ENCODE assay signal across 9 mouse cellular contexts in the genomic region with DNA sequence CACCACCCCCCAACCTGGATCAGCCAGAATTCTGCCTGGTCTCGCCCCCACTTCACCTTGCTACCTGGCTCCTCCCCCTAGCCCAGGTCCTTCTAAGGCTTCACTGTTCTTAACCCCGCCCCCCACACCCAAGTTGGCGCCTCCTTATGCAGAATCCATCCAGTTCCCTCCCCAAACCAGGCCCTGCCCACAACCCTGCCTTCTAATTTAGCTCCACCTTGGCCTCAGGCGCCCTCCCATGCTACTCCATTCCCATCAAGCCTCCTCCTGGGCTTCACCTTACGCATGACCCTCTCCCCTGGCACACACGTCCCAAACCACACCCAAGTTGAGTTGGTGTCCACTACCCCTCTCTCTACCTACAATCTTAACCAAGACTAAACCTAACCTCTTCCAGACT. TPM values are rescaled to one million over a fixed set of nuclear protein-coding genes. Genes with fewer than 3 reads are reported as not detected.
DNase-seq lines count a peak whose midpoint lies in the region; ATAC-seq lines count a peak whose summit lies in the region.
"Had no signal": no experiment of that assay in that cellular context is flagged by ENCODE, and none has a peak within 500 bp of the region (broad histone marks: within the 10 kb centered on the region; RNA-seq: fewer than 3 reads in every experiment).

No protein-coding gene starts in this region.

- no peak overlapping the region; the same call in 1 of the 2 replicates for H3K4me2 ChIP-seq in forebrain, embryonic 11.5 days (ENCODE audit: low read depth, low read length, severe bottlenecking)
- peak overlapping the region; percentile 58 for H3K4me2 ChIP-seq in midbrain, embryonic 15.5 days
- H3K4me2 ChIP-seq in stomach, embryonic 14.5 days (replicated peaks; ENCODE audit: low read depth, low read length): peak overlapping the region; percentile 20; the same call in 1 of the 2 replicates

- peak overlapping the region; percentile 39 for H3K4me3 ChIP-seq in forebrain, embryonic 10.5 days
- no peak overlapping the region for H3K4me3 ChIP-seq in forebrain, embryonic 11.5 days (ENCODE audit: low read depth, low read length)
- peak overlapping the region; percentile 30; the same call in 1 of the 2 replicates for H3K4me3 ChIP-seq in midbrain, embryonic 15.5 days
- H3K4me3 ChIP-seq in midbrain, embryonic 10.5 days: no peak overlapping the region
- no peak overlapping the region; the same call in 1 of the 2 replicates for H3K4me3 ChIP-seq in stomach, embryonic 14.5 days (ENCODE audit: low read depth, low read length)

- ATAC-seq in forebrain, embryonic 11.5 days (replicated peaks; ENCODE audit: low FRiP score): no peak
- 0 out of 2 replicates have a peak, but pooled peaks have one; percentile 7 for ATAC-seq in midbrain, embryonic 15.5 days (replicated peaks)
- ATAC-seq in stomach, embryonic 14.5 days (ENCODE audit: insufficient number of reproducible peaks, insufficient read depth, low FRiP score, low read depth): no peak
- no peak for ATAC-seq in activated CD4-positive, CD25-positive, alpha-beta regulatory T cell, adult 4 months

- peaks cover 58% of the 10 kb centered on the region for H3K27me3 ChIP-seq in forebrain, embryonic 10.5 days (ENCODE audit: poor library complexity, severe bottlenecking)
- peaks cover 27% of the 10 kb centered on the region for H3K27me3 ChIP-seq in forebrain, embryonic 11.5 days (ENCODE audit: control insufficient read depth, insufficient read depth, low read length)
- H3K27me3 ChIP-seq in midbrain, embryonic 15.5 days (replicated peaks): peaks cover 32% of the 10 kb centered on the region
- peaks cover 57% of the 10 kb centered on the region for H3K27me3 ChIP-seq in midbrain, embryonic 10.5 days (ENCODE audit: low read depth, poor library complexity, severe bottlenecking)
- peaks cover 9% of the 10 kb centered on the region; the same call in 1 of the 2 replicates for H3K27me3 ChIP-seq in stomach, embryonic 14.5 days (ENCODE audit: control insufficient read depth, insufficient read depth, low read length)

- no peaks in the 10 kb centered on the region for H3K9me3 ChIP-seq in forebrain, embryonic 10.5 days
- H3K9me3 ChIP-seq in forebrain, embryonic 11.5 days (ENCODE audit: control insufficient read depth, low read length): no peaks in the 10 kb centered on the region
- H3K9me3 ChIP-seq in midbrain, embryonic 15.5 days: no peaks in the 10 kb centered on the region
- no peaks in the 10 kb centered on the region for H3K9me3 ChIP-seq in midbrain, embryonic 10.5 days (replicated peaks)
- no peaks in the 10 kb centered on the region for H3K9me3 ChIP-seq in stomach, embryonic 14.5 days (ENCODE audit: control insufficient read depth, low read depth, low read length)

- H3K27ac ChIP-seq in forebrain, embryonic 10.5 days: no peak overlapping the region
- no peak overlapping the region for H3K27ac ChIP-seq in forebrain, embryonic 11.5 days (ENCODE audit: low read depth, low read length)
- H3K27ac ChIP-seq in midbrain, embryonic 15.5 days: no peak overlapping the region
- no peak overlapping the region for H3K27ac ChIP-seq in midbrain, embryonic 10.5 days (replicated peaks)
- H3K27ac ChIP-seq in stomach, embryonic 14.5 days (ENCODE audit: low read length): no peak overlapping the region

- DNase-seq in forebrain, embryonic 10.5 days (ENCODE audit: extremely low spot score, low spot score): no peak
- DNase-seq in forebrain, embryonic 11.5 days (ENCODE audit: low spot score): no peak
- DNase-seq in midbrain, embryonic 10.5 days (ENCODE audit: low spot score): no peak
- DNase-seq in induced T-regulatory cell, adult 2 months (ENCODE audit: low read depth): peak; percentile 23
- DNase-seq in urinary bladder, adult 18-20 months (ENCODE audit: low spot score in 2 of 2): no peak
- DNase-seq: kidney, adult 11 months had no signal

- no peak overlapping the region for H3K9ac ChIP-seq in forebrain, embryonic 11.5 days (ENCODE audit: low read length)
- H3K9ac ChIP-seq in midbrain, embryonic 15.5 days: no peak overlapping the region
- no peak overlapping the region for H3K9ac ChIP-seq in stomach, embryonic 14.5 days (replicated peaks; ENCODE audit: low read depth, low read length)

- peaks cover 19% of the 10 kb centered on the region for H3K4me1 ChIP-seq in forebrain, embryonic 10.5 days
- peaks cover 7% of the 10 kb centered on the region; the same call in 1 of the 2 replicates for H3K4me1 ChIP-seq in forebrain, embryonic 11.5 days (replicated peaks; ENCODE audit: control insufficient read depth, insufficient read depth, low read length)
- H3K4me1 ChIP-seq in midbrain, embryonic 15.5 days: peaks cover 16% of the 10 kb centered on the region
- H3K4me1 ChIP-seq in midbrain, embryonic 10.5 days: peaks cover 33% of the 10 kb centered on the region
- no peaks in the 10 kb centered on the region for H3K4me1 ChIP-seq in stomach, embryonic 14.5 days (ENCODE audit: control insufficient read depth, insufficient read depth, low read length)

- H3K36me3 ChIP-seq in forebrain, embryonic 10.5 days (replicated peaks): peaks cover 6% of the 10 kb centered on the region; the same call in 1 of the 2 replicates
- H3K36me3 ChIP-seq in forebrain, embryonic 11.5 days (ENCODE audit: control insufficient read depth, insufficient read depth, low read length): no peaks in the 10 kb centered on the region
- peaks cover 3% of the 10 kb centered on the region; the same call in 1 of the 2 replicates for H3K36me3 ChIP-seq in midbrain, embryonic 15.5 days (replicated peaks)
- peaks cover 10% of the 10 kb centered on the region for H3K36me3 ChIP-seq in midbrain, embryonic 10.5 days
- no peaks in the 10 kb centered on the region for H3K36me3 ChIP-seq in stomach, embryonic 14.5 days (ENCODE audit: control insufficient read depth, insufficient read depth, low read length)

- 4% methylated on average over 6 of the region's 6 CpGs for WGBS in forebrain, embryonic 10.5 days
- WGBS in forebrain, embryonic 11.5 days: 6% methylated on average over 6 of the region's 6 CpGs
- WGBS in midbrain, embryonic 15.5 days: 8% methylated on average over 6 of the region's 6 CpGs
- 5% methylated on average over 6 of the region's 6 CpGs for WGBS in midbrain, embryonic 10.5 days
- 11% methylated on average over 6 of the region's 6 CpGs for WGBS in stomach, embryonic 14.5 days

RNA-seq across cellular contexts. Expression of a gene that starts 1.4 kb away (rescaled TPM):
- polyA plus RNA-seq in forebrain, embryonic 10.5 days (2016; fragmentation: Nextera tagmentation; extraction: Ambion mirVana): 0.05 and 0.09 TPM in 2 replicates
- polyA plus RNA-seq in forebrain, embryonic 11.5 days (2014; fragmentation: Nextera tagmentation; extraction: Ambion mirVana): 0.13 and 0.52 TPM in 2 replicates
- 2.0 and 2.3 TPM in 2 replicates for polyA plus RNA-seq in midbrain, embryonic 15.5 days (2015; fragmentation: Nextera tagmentation; extraction: Ambion mirVana)
- polyA plus RNA-seq in midbrain, embryonic 10.5 days (2016; fragmentation: Nextera tagmentation; extraction: Ambion mirVana): 0.27 and 0.38 TPM in 2 replicates
- 0.20 TPM in 1 of 2 replicates, not detected in the other for polyA plus RNA-seq in stomach, embryonic 14.5 days (2014; fragmentation: Nextera tagmentation; extraction: Ambion mirVana)
- polyA plus RNA-seq in activated CD4-positive, CD25-positive, alpha-beta regulatory T cell, adult 4 months (2017; shearing (Covaris generic)): under 1 TPM; 0.08 to 0.20 TPM

RNA-seq across cellular contexts. Expression of a gene that starts 23.4 kb away (rescaled TPM):
- 26.1 and 26.7 TPM in 2 replicates for polyA plus RNA-seq in forebrain, embryonic 10.5 days (2016; fragmentation: Nextera tagmentation; extraction: Ambion mirVana)
- polyA plus RNA-seq in forebrain, embryonic 11.5 days (2014; fragmentation: Nextera tagmentation; extraction: Ambion mirVana): 31.9 and 35.4 TPM in 2 replicates
- 17.9 and 18.9 TPM in 2 replicates for polyA plus RNA-seq in midbrain, embryonic 15.5 days (2015; fragmentation: Nextera tagmentation; extraction: Ambion mirVana)
- polyA plus RNA-seq in midbrain, embryonic 10.5 days (2016; fragmentation: Nextera tagmentation; extraction: Ambion mirVana): 22.4 and 26.2 TPM in 2 replicates
- 20.1 and 21.1 TPM in 2 replicates for polyA plus RNA-seq in stomach, embryonic 14.5 days (2014; fragmentation: Nextera tagmentation; extraction: Ambion mirVana)
- 10 to 100 TPM; 10.6 to 11.2 TPM for polyA plus RNA-seq in activated CD4-positive, CD25-positive, alpha-beta regulatory T cell, adult 4 months (2017; shearing (Covaris generic))

RNA-seq across cellular contexts. Expression of a gene that starts 43.3 kb away (rescaled TPM):
- 18.3 and 18.8 TPM in 2 replicates for polyA plus RNA-seq in forebrain, embryonic 10.5 days (2016; fragmentation: Nextera tagmentation; extraction: Ambion mirVana)
- polyA plus RNA-seq in forebrain, embryonic 11.5 days (2014; fragmentation: Nextera tagmentation; extraction: Ambion mirVana): 14.2 and 14.5 TPM in 2 replicates
- 9.6 and 11.1 TPM in 2 replicates for polyA plus RNA-seq in midbrain, embryonic 15.5 days (2015; fragmentation: Nextera tagmentation; extraction: Ambion mirVana)
- polyA plus RNA-seq in midbrain, embryonic 10.5 days (2016; fragmentation: Nextera tagmentation; extraction: Ambion mirVana): 16.1 and 18.8 TPM in 2 replicates
- polyA plus RNA-seq in stomach, embryonic 14.5 days (2014; fragmentation: Nextera tagmentation; extraction: Ambion mirVana): 14.7 and 18.0 TPM in 2 replicates
- 10 to 100 TPM; 14.1 to 23.2 TPM for polyA plus RNA-seq in activated CD4-positive, CD25-positive, alpha-beta regulatory T cell, adult 4 months (2017; shearing (Covaris generic))

RNA-seq across cellular contexts. Expression of a gene that starts 45.9 kb away (rescaled TPM):
- polyA plus RNA-seq in forebrain, embryonic 10.5 days (2016; fragmentation: Nextera tagmentation; extraction: Ambion mirVana): 42.0 and 45.1 TPM in 2 replicates
- 50.5 and 50.8 TPM in 2 replicates for polyA plus RNA-seq in forebrain, embryonic 11.5 days (2014; fragmentation: Nextera tagmentation; extraction: Ambion mirVana)
- polyA plus RNA-seq in midbrain, embryonic 15.5 days (2015; fragmentation: Nextera tagmentation; extraction: Ambion mirVana): 40.1 and 40.4 TPM in 2 replicates
- polyA plus RNA-seq in midbrain, embryonic 10.5 days (2016; fragmentation: Nextera tagmentation; extraction: Ambion mirVana): 49.2 and 51.0 TPM in 2 replicates
- 31.6 and 33.2 TPM in 2 replicates for polyA plus RNA-seq in stomach, embryonic 14.5 days (2014; fragmentation: Nextera tagmentation; extraction: Ambion mirVana)
- 10 to 100 TPM; 15.1 to 16.7 TPM for polyA plus RNA-seq in activated CD4-positive, CD25-positive, alpha-beta regulatory T cell, adult 4 months (2017; shearing (Covaris generic))

Comparison
In these comparisons a context has a peak if more than half of its experiments do, and no peak if none do; other contexts are left out.
1. H3K4me3 ChIP-seq: peak in forebrain, embryonic 10.5 days (single experiment) and midbrain, embryonic 15.5 days (single experiment); none in forebrain, embryonic 11.5 days (single experiment), midbrain, embryonic 10.5 days (single experiment) and stomach, embryonic 14.5 days (single experiment).